Mouse (Mus musculus) ES-Bruce4 (cell line): ENCODE measurements around the gene Mab21l3.

Source experiments
- CTCF ChIP-seq: IDR thresholded peaks from one replicate; pipeline ENCODE4 v1.8.1; 2011; ENCODE audit warnings: low read depth, low read length
- EP300 ChIP-seq: IDR thresholded peaks from 2 replicates; pipeline ENCODE4 v1.6.1; 2011; ENCODE audit warnings: low read depth, low read length; ENCODE audit not compliant: insufficient read depth
- POLR2A ChIP-seq: IDR thresholded peaks from one replicate; pipeline ENCODE4 v1.8.1; 2011; ENCODE audit warnings: low read length; ENCODE audit not compliant: insufficient read depth

GRCm38 (mm10) chr3:101836971-101837370 is 11.8 kb downstream of the Mab21l3 start:
- no peak for TF ChIP-seq CTCF
- no peak for TF ChIP-seq POLR2A
- TF ChIP-seq EP300: no peak
